Mouse (Mus musculus) midbrain, embryonic 14.5 days (tissue): ENCODE data around the gene Ptpn11. TPM values are rescaled to one million over a fixed set of nuclear protein-coding genes. Genes with fewer than 3 reads are reported as not detected.
"Not testable (repeated sequence)": the region's sequence is repeated elsewhere in the genome, so short reads cannot be mapped to it uniquely, and the experiment has no call there.

Source experiments
- ATAC-seq: fragments of 200-750 bp; cut with Nextera tagmentation; 2 replicates; pipeline ENCODE4 v1.8.0; 2017; ENCODE audit warnings: moderate number of reproducible peaks, moderate library complexity; ENCODE audit not compliant: low FRiP score, low TSS enrichment
- DNase-seq: peaks from one replicate; pipeline ENCODE4 v3.0.0-alpha.2; 2015
- H3K27ac ChIP-seq: fragments of 300-500 bp; sonication (generic); replicated peaks from 2 replicates; pipeline ENCODE4 v1.5.1; 2014; ENCODE audit warnings: mild to moderate bottlenecking, low read depth, low read length, moderate library complexity
- H3K27me3 ChIP-seq: fragments of 300-500 bp; sonication (generic); 2 replicates; pipeline ENCODE4 v1.6.1; 2014; ENCODE audit warnings: low read length, control low read depth, mixed read lengths; ENCODE audit not compliant: control insufficient read depth, insufficient read depth
- H3K36me3 ChIP-seq: fragments of 300-500 bp; sonication (generic); 2 replicates; pipeline ENCODE4 v1.6.1; 2014; ENCODE audit warnings: low read length, control low read depth; ENCODE audit not compliant: control insufficient read depth, insufficient read depth
- H3K4me1 ChIP-seq: fragments of 300-500 bp; sonication (generic); 2 replicates; pipeline ENCODE4 v1.6.1; 2014; ENCODE audit warnings: mild to moderate bottlenecking, antibody characterized with exemption, low read length, control low read depth; ENCODE audit not compliant: control insufficient read depth, insufficient read depth
- H3K4me2 ChIP-seq: fragments of 300-500 bp; sonication (generic); 2 replicates; pipeline ENCODE4 v1.6.1; 2014; ENCODE audit warnings: mild to moderate bottlenecking, low read length, moderate library complexity
- H3K4me3 ChIP-seq: fragments of 300-500 bp; sonication (generic); replicated peaks from 2 replicates; pipeline ENCODE4 v1.5.1; 2014; ENCODE audit warnings: low read depth, low read length
- H3K9ac ChIP-seq: fragments of 300-500 bp; sonication (generic); replicated peaks from 2 replicates; pipeline ENCODE4 v1.6.1; 2014; ENCODE audit warnings: mild to moderate bottlenecking, low read length, moderate library complexity
- H3K9me3 ChIP-seq: fragments of 300-500 bp; sonication (generic); 2 replicates; pipeline ENCODE4 v1.6.1; 2016; ENCODE audit warnings: low read length, control low read depth, mixed read lengths; ENCODE audit not compliant: control insufficient read depth
- WGBS: fragments of 180-500 bp; shearing (Covaris S2); extraction: QIAGEN DNeasy Blood & Tissue Kit; methylation state at CpG from one replicate; pipeline ENCODE4 v1.1.7; 2014; 5-methylcytosine and 5-hydroxymethylcytosine counted together
- polyA plus RNA-seq: library from polyadenylated mRNA; unstranded; fragments of >200 nt; fragmentation: Nextera tagmentation; extraction: Ambion mirVana; gene quantifications from 2 replicates; pipeline ENCODE4 v1.2.1, GENCODE M21; 2014

The Ptpn11 gene
- polyA plus RNA-seq, 1 experiment from 2014 or later = 29.7 TPM

DNA sequence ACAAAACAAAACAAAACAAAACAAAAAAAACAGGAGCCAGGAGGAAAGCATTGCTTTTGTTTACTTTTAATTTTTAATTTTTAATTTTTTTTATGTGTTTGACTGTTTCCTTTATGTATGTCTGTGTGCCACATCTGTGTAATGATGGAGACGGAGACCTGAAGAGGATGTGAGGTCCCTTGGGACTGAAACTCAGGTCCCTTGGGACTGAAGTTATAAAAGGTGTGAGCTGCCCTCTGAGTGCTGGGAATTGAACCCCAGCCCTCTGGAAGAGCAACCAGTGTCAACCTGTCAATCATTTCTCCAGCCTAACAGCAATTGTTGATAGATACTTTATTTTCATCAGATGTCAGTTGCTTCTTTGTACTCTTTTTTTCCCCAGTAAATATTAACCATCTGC lies 28.0 kb upstream of the Ptpn11 start:
- no peak for ATAC-seq
- H3K4me3 ChIP-seq = no peak overlapping the region

GRCm38 (mm10) chr5:121217313-121217634 lies 26.1 kb upstream of the Ptpn11 start:
- Histone ChIP-seq H3K9ac (no peak overlapping the region), H3K27ac (no peak overlapping the region), H3K27me3 (no peaks in the 10 kb centered on the region), H3K4me1 (peaks cover 3% of the 10 kb centered on the region), H3K4me3 (no peak overlapping the region), H3K36me3 (peaks cover 8% of the 10 kb centered on the region), H3K4me2 (no peak overlapping the region), H3K9me3 (no peaks in the 10 kb centered on the region)
- 90% methylated on average over 2 of the region's 2 CpGs for WGBS
- DNase-seq (no peak), ATAC-seq (no peak)

More for the DNA sequence above, 28.0 kb upstream of the Ptpn11 start:
- no peak overlapping the region for H3K9ac ChIP-seq
- WGBS = 86% methylated on average over 1 of the region's 1 CpGs
- DNase-seq = peak; percentile 33
- H3K9me3 ChIP-seq = no peaks in the 10 kb centered on the region
- H3K4me1 ChIP-seq = peaks cover 10% of the 10 kb centered on the region
- H3K36me3 ChIP-seq = no peaks in the 10 kb centered on the region
- H3K27ac ChIP-seq = no peak overlapping the region
- no peaks in the 10 kb centered on the region for H3K27me3 ChIP-seq
- no peak overlapping the region for H3K4me2 ChIP-seq

GRCm38 (mm10) chr5:121216584-121217312 lies 25.6 kb upstream of the Ptpn11 start:
- not testable (repeated sequence) for DNase-seq, H3K4me3 ChIP-seq, H3K9me3 ChIP-seq, H3K27ac ChIP-seq, ATAC-seq, H3K4me2 ChIP-seq, H3K27me3 ChIP-seq, H3K9ac ChIP-seq, H3K4me1 ChIP-seq
- 86% methylated on average over 9 of the region's 9 CpGs for WGBS
- peaks cover 13% of the 10 kb centered on the region for H3K36me3 ChIP-seq

- Histone ChIP-seq H3K27me3 (no peaks in the 10 kb centered on the region), H3K4me1 (no peaks in the 10 kb centered on the region), H3K27ac (0 out of 2 replicates have a peak overlapping the region, but pooled peaks have one; percentile 32), H3K36me3 (peaks cover 20% of the 10 kb centered on the region), H3K9ac (no peak overlapping the region), H3K4me3 (no peak overlapping the region), H3K4me2 (no peak overlapping the region), H3K9me3 (no peaks in the 10 kb centered on the region)
- peak; percentile 20 for DNase-seq
- WGBS = 68% methylated on average over 12 of the region's 12 CpGs
- no peak for ATAC-seq
Measured at GRCm38 (mm10) chr5:121216126-121216446, 24.9 kb upstream of the Ptpn11 start.

GRCm38 (mm10) chr5:121215380-121216125 lies 24.4 kb upstream of the Ptpn11 start:
- H3K36me3 ChIP-seq = peaks cover 25% of the 10 kb centered on the region
- no peak overlapping the region for H3K9ac ChIP-seq
- no peak overlapping the region for H3K27ac ChIP-seq
- no peak overlapping the region for H3K4me2 ChIP-seq
- H3K4me1 ChIP-seq = no peaks in the 10 kb centered on the region
- no peaks in the 10 kb centered on the region for H3K9me3 ChIP-seq
- no peak overlapping the region for H3K4me3 ChIP-seq
- 48% methylated on average over 13 of the region's 13 CpGs for WGBS
- ATAC-seq = no peak
- no peaks in the 10 kb centered on the region for H3K27me3 ChIP-seq
- DNase-seq = peak; percentile 90

DNA sequence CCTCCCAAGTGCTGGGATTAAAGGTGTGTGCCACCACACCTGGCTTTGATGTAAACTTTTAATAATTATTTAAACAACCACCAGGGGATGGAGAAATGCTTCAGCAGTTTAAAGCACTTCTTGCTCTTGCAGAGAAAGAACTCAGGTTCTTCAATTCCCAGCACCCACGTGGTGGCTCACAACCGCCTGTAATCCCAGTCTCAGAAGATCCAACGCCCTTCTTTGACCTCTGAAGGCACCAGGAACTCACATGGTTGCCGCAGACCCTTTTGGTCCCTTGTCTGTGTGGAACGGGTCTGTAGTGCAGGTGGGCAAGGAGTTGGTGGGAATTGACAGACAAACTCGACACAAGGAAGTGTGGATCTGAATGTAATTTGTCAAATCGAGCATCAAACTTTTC lies 23.5 kb upstream of the Ptpn11 start:
- DNase-seq = no peak
- no peak overlapping the region for H3K4me2 ChIP-seq
- H3K27ac ChIP-seq = no peak overlapping the region
- H3K4me1 ChIP-seq = no peaks in the 10 kb centered on the region
- peaks cover 34% of the 10 kb centered on the region for H3K36me3 ChIP-seq
- ATAC-seq = no peak
- H3K9me3 ChIP-seq = no peaks in the 10 kb centered on the region
- H3K9ac ChIP-seq = no peak overlapping the region
- WGBS = 57% methylated on average over 7 of the region's 7 CpGs
- no peaks in the 10 kb centered on the region for H3K27me3 ChIP-seq
- no peak overlapping the region for H3K4me3 ChIP-seq

DNA sequence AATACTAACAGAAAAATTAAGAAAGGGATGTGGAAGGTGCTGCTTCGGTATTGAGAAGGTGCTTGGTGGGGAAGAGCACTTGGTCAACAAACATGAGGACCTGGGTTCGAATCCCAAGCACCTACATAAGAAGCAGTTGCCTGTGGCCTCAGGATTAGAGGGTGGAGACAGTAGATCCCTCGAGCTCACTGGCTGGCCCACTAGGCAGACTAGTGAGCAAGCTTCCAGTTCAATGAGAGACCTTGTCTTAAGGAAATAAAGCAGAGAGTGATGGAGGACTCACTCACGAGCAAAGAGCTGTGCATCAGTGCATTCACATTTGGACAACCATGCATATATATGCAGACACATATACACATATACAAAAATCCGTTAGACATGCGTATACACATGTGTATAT lies 20.9 kb upstream of the Ptpn11 start:
- no peak for ATAC-seq
- 91% methylated on average over 6 of the region's 6 CpGs for WGBS
- no peak overlapping the region for H3K27ac ChIP-seq
- H3K4me2 ChIP-seq = no peak overlapping the region
- H3K4me1 ChIP-seq = no peaks in the 10 kb centered on the region
- no peak overlapping the region for H3K4me3 ChIP-seq
- H3K36me3 ChIP-seq = peaks cover 60% of the 10 kb centered on the region
- H3K9me3 ChIP-seq = no peaks in the 10 kb centered on the region
- no peaks in the 10 kb centered on the region for H3K27me3 ChIP-seq
- H3K9ac ChIP-seq = no peak overlapping the region
- no peak for DNase-seq

DNA sequence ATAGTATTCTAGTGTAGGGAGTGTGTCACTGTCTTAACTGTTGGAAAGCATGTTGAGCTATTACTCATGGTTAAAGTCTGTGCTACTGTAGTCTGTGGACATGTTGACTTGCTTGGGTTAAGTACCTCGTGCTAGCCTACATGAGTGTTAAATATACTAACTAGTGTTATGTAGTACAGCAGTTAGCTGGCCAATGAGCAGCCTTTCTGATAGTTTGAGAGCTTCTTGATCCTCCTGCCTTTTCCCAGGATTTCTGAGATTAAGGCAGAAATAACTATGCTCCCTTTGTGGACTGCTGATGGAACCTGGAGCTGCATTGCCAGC lies 19.4 kb upstream of the Ptpn11 start:
- Histone ChIP-seq H3K36me3 (peaks cover 75% of the 10 kb centered on the region), H3K27me3 (no peaks in the 10 kb centered on the region), H3K4me1 (peaks cover 6% of the 10 kb centered on the region; the same call in 1 of the 2 replicates), H3K27ac (no peak overlapping the region), H3K9me3 (no peaks in the 10 kb centered on the region), H3K9ac (no peak overlapping the region), H3K4me2 (no peak overlapping the region), H3K4me3 (no peak overlapping the region)
- no peak for DNase-seq
- WGBS = 97% methylated on average over 1 of the region's 1 CpGs
- ATAC-seq = no peak
